Comparison of ENCODE assay signal across 18 mouse cellular contexts in the genomic region with DNA sequence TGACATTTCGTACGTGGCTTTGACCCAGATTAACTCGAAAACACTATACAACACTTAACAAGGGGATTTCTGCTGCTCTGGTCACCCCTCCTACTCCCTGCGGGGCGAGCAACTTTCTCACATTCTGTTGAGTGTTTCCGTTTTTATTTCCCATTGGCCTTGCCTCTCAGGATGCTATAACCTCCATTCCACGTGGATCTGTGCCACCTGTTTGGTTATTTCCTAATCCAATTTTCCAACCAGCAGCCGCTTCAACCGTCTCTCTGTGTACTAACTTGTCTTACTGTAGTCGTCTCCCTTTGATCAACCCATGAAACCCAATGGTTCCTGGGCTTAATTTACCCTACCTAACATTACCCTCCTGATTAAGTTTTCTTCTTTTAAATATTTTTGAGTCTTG. TPM values are rescaled to one million over a fixed set of nuclear protein-coding genes. Genes with fewer than 3 reads are reported as not detected.
"Had no signal": no experiment of that assay in that cellular context is flagged by ENCODE, and none has a peak within 500 bp of the region (broad histone marks: within the 10 kb centered on the region; RNA-seq: fewer than 3 reads in every experiment).

No protein-coding gene starts in this region.

- DNase-seq: gastrocnemius, adult 2 months; gastrocnemius, postnatal 10 days; gastrocnemius, postnatal 25 days; heart, adult 2 months; heart, postnatal 4 days; kidney, adult 11 months; kidney, adult 2 months; kidney, adult 9 months; kidney, postnatal 14 days; kidney, postnatal 36 days; layer of hippocampus, adult 9-11 months; layer of hippocampus, postnatal 36 days; left cerebral cortex, postnatal 4 days had no signal

- ATAC-seq: hindbrain, embryonic 16.5 days; intestine, embryonic 16.5 days; liver, embryonic 12.5 days had no signal

RNA-seq across cellular contexts. Expression of gene Gm9887, which starts 20.8 kb away (rescaled TPM):
- total RNA-seq: gastrocnemius, adult 2 months; gastrocnemius, postnatal 25 days; granulocyte monocyte progenitor cell, adult 5-6 weeks; layer of hippocampus, adult 18-20 months had no signal
